Mouse (Mus musculus): ENCODE measurements around the gene Zfp568. TPM values are rescaled to one million over a fixed set of nuclear protein-coding genes. Genes with fewer than 3 reads are reported as not detected.

Gene Zfp568
- total RNA-seq, 2 experiments from 2014 or later: 12.8 to 16.1 TPM

- intact Hi-C loops (cut with DNase I): no loop called here
- no peak overlapping the region for H3K4me3 ChIP-seq
- TF ChIP-seq CTCF (IDR thresholded peaks at IDR 0.05): no peak
- no peak for DNase-seq
- no peak overlapping the region for H3K27ac ChIP-seq
Measured at GRCm38 (mm10) chr7:29970686-29971085, 13.1 kb upstream of the Zfp568 start.

- no peak overlapping the region for H3K4me3 ChIP-seq
- H3K27ac ChIP-seq: no peak overlapping the region
- DNase-seq: no peak
- no peak for TF ChIP-seq CTCF (IDR thresholded peaks at IDR 0.05)
- intact Hi-C loops (cut with DNase I): loop anchor here (5.0 kb wide), 1 partner anchor 73 kb away; the partner anchor contains the start of genes Zfp27 and Zfp383
Measured at GRCm38 (mm10) chr7:29980761-29981160, 3.0 kb upstream of the Zfp568 start.

GRCm38 (mm10) chr7:29981455-29981854 lies 2.3 kb upstream of the Zfp568 start:
- Histone ChIP-seq H3K27ac (no peak overlapping the region), H3K4me3 (no peak overlapping the region)
- peak; percentile 16; the same call in 1 of the 2 replicates for TF ChIP-seq CTCF (IDR thresholded peaks at IDR 0.05)
- no peak for DNase-seq
- intact Hi-C loops (cut with DNase I): loop anchor here (5.0 kb wide), 1 partner anchor 74 kb away; the partner anchor contains the start of genes Zfp27 and Zfp383

- peak overlapping the region; percentile 99; the same call in 1 of the 2 replicates for H3K27ac ChIP-seq
- H3K4me3 ChIP-seq: no peak overlapping the region
- no peak for TF ChIP-seq CTCF (IDR thresholded peaks at IDR 0.05)
- DNase-seq: no peak
- intact Hi-C loops (cut with DNase I): loop anchor here (2.0 to 5.0 kb wide), 2 partner anchors 27 to 75 kb away; partner anchors contain the start of genes Zfp27, Zfp383 and Zfp74
Measured at GRCm38 (mm10) chr7:29981860-29982259, 1.9 kb upstream of the Zfp568 start.

- no peak for TF ChIP-seq CTCF (IDR thresholded peaks at IDR 0.05)
- DNase-seq: no peak
- Histone ChIP-seq H3K27ac (peak overlapping the region; percentile 99; the same call in 1 of the 2 replicates), H3K4me3 (peak overlapping the region; percentile 96)
- intact Hi-C loops (cut with DNase I): loop anchor here (2.0 to 5.0 kb wide), 2 partner anchors 28 to 75 kb away; partner anchors contain the start of genes Zfp27, Zfp383 and Zfp74
Measured at GRCm38 (mm10) chr7:29982341-29982740, 1.4 kb upstream of the Zfp568 start.

GRCm38 (mm10) chr7:29982931-29983330 lies 824 bp upstream of the Zfp568 start:
- H3K27ac ChIP-seq: peak overlapping the region; percentile 99
- TF ChIP-seq CTCF (IDR thresholded peaks at IDR 0.05): no peak
- no peak for DNase-seq
- H3K4me3 ChIP-seq: peak overlapping the region; percentile 96
- intact Hi-C loops (cut with DNase I): loop anchor here (2.0 to 5.0 kb wide), 2 partner anchors 28 to 76 kb away; partner anchors contain the start of genes Zfp27, Zfp383 and Zfp74

- DNase-seq: no peak
- no peak for TF ChIP-seq CTCF (IDR thresholded peaks at IDR 0.05)
- intact Hi-C loops (cut with DNase I): loop anchor here (2.0 to 5.0 kb wide), 2 partner anchors 29 to 76 kb away; partner anchors contain the start of genes Zfp27, Zfp383 and Zfp74
Measured at GRCm38 (mm10) chr7:29983340-29983689, 440 bp upstream of the Zfp568 start.

GRCm38 (mm10) chr7:29986101-29986500 lies 2.3 kb downstream of the Zfp568 start:
- intact Hi-C loops (cut with DNase I): no loop called here
- peak overlapping the region; percentile 96; the same call in 1 of the 2 replicates for H3K4me3 ChIP-seq
- peak overlapping the region; percentile 38 for H3K27ac ChIP-seq
- no peak for TF ChIP-seq CTCF (IDR thresholded peaks at IDR 0.05)
- no peak for DNase-seq

More at GRCm38 (mm10) chr7:29983340-29983689, 440 bp upstream of the Zfp568 start:
- peak overlapping the region; percentile 96 for H3K4me3 ChIP-seq
- H3K27ac ChIP-seq: peak overlapping the region; percentile 99

DNA sequence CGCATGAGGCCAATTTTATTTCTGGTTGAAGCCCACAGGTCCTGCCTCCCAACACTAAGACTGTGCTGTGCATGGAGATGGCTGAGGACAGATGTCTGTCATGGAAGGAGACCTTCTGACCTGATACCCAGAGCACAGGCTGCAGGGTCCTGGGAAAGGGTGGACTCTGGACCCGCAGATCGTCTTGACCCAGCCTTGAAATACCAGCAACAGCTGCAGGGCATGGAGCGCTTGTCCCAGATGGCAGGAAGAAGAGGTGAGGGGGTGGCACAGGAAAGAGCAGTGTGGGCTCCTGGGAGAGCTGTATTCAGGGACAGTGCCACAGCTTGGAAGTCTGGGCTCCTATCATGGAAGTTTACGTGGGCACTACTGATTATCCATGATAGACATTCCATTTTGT lies 3.8 kb downstream of the Zfp568 start:
- H3K27ac ChIP-seq: no peak overlapping the region; the same call in 1 of the 2 replicates
- no peak for DNase-seq
- intact Hi-C loops (cut with DNase I): no loop called here
- no peak for TF ChIP-seq CTCF (IDR thresholded peaks at IDR 0.05)
- H3K4me3 ChIP-seq: no peak overlapping the region

GRCm38 (mm10) chr7:29989031-29989430 lies 5.3 kb downstream of the Zfp568 start:
- no peak overlapping the region for H3K4me3 ChIP-seq
- no peak for DNase-seq
- H3K27ac ChIP-seq: 0 out of 2 replicates have a peak overlapping the region, but pooled peaks have one; percentile 2
- intact Hi-C loops (cut with DNase I): no loop called here
- no peak for TF ChIP-seq CTCF (IDR thresholded peaks at IDR 0.05)

DNA sequence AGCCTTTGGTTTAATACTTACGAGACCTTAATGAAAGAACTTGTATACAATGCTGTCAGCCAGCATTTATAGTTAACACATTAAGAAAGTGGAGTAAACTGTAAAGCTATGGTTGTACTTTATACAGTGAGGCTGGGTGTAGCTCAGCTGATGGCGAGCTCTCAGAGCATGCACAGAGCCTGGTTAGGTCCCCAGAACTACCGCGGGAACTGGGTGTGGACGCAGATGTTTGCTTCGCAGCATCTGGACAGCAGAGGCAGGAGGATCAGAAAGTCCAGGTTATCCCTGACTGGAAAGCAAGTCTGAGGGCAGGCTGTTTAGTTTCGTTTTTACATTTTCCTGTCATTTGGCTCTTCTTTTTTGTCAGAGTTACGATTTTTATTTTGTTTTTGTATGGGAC lies 8.9 kb downstream of the Zfp568 start:
- H3K4me3 ChIP-seq: no peak overlapping the region
- intact Hi-C loops (cut with DNase I): no loop called here
- no peak overlapping the region for H3K27ac ChIP-seq
- no peak for DNase-seq
- no peak for TF ChIP-seq CTCF (IDR thresholded peaks at IDR 0.05)

DNA sequence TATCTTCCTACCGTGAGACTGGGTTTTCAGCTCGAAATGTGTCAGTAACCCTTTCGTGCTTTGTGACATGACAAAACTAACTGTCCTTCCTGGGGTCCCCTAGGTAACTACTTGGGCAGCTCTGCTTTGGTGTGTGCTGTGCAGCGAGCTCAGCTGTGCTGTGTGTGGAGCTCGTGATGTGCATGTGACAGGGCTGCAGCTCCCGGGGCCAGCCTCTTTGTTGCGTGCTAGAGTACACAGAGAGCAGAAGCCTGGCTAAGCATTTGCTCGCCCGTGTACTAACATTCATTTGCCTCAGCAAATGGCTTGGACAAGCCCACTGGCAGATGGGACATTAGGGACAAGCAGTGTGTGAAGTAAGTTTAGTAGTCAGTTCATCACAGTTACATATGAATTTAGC lies 9.6 kb downstream of the Zfp568 start:
- H3K4me3 ChIP-seq: no peak overlapping the region
- no peak for DNase-seq
- intact Hi-C loops (cut with DNase I): no loop called here
- no peak for TF ChIP-seq CTCF (IDR thresholded peaks at IDR 0.05)
- H3K27ac ChIP-seq: no peak overlapping the region

DNA sequence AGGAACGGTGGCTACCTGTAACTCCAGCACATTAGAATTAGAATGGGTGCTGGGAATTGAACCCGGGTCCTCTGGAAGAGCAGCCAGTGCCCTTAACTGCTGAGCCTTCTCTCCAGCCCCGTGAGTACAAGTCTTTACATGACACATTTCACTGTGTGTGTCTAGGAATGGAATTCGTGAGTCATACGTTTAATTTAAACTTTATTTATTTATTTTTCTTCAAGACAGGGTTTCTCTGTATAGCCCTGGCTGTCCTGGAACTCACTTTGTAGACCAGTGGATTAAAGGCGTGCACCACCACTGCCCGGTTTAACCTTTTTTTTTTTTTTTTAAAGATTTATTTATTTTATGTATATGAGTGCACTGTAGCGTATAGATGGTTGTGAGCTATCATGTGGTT lies 11.4 kb downstream of the Zfp568 start:
- no peak overlapping the region for H3K4me3 ChIP-seq
- TF ChIP-seq CTCF (IDR thresholded peaks at IDR 0.05): no peak
- intact Hi-C loops (cut with DNase I): no loop called here
- no peak overlapping the region for H3K27ac ChIP-seq
- no peak for DNase-seq

DNA sequence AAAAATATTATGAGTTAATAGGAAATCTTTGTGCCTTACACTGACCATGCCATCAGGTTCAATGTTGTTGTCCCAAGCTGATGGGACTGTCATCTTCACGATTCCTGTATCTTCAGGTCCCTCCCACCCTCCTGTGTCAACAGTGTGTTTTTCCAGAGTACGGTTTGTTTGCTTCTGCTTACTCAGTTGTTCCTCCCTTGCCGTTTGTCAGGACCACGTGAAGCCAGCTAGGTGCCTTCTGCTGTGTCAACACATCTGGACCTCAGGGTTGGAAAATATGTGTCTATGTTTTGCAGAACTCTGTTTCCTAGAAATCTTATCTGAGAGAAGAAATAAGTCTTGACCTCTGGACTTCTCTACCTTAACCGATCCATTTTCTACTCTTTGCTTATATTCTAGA lies 16.8 kb downstream of the Zfp568 start:
- no peak for DNase-seq
- no peak overlapping the region for H3K4me3 ChIP-seq
- no peak for TF ChIP-seq CTCF (IDR thresholded peaks at IDR 0.05)
- intact Hi-C loops (cut with DNase I): no loop called here
- H3K27ac ChIP-seq: no peak overlapping the region

Data from gastrocnemius, adult 2 months (tissue).